Mouse (Mus musculus): ENCODE measurements around the gene Map3k6.

Map3k6 gene

DNA sequence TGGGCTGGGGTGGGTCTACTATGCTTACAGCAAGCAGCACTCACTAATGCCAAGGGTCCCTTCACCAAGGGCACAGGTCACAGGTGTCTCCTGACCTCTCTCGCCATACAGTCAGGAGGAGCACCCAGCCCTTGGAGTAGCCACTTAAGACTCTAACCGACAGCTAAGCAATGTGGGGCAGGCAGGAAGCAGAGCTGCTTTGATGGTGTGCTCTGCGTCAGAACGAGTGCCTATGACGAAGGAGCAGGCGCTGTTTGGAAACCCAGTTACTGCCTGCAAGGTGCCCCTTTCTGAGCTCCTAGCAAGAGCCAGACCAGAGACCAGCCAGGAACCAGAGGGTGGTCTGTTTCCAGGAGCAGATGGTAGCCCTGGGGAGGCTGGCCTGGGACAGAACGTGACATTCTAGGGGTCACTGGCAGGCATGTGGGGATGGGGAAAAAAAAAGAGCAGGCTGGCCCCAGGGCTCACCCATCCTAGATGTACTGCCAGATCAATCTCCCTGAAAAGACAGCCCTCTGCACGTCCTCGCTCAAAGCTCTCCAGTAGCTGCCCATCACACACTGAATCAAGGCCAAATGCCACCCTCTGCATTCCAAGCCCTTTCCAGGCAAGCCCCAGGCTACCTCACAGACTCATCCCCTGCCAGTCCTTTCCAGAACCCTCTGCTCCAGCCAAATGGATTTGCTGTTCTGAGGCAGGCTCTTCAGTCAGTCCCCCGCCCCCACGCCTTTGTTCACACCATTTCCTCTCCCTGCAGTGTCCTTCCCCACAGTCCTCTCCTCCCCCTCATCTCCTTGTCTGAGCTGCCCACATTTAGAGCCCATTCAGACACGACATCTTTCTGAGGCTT lies 58.1 kb downstream of the Map3k6 start:
- in situ Hi-C loops (cut with MboI; ENCODE audit: low pct_unique_long_range_greater_than_20kb in 1 of 2, low sequenced_read_pairs in 2 of 2, unreplicated experiment in 1 of 2): no loop called here

DNA sequence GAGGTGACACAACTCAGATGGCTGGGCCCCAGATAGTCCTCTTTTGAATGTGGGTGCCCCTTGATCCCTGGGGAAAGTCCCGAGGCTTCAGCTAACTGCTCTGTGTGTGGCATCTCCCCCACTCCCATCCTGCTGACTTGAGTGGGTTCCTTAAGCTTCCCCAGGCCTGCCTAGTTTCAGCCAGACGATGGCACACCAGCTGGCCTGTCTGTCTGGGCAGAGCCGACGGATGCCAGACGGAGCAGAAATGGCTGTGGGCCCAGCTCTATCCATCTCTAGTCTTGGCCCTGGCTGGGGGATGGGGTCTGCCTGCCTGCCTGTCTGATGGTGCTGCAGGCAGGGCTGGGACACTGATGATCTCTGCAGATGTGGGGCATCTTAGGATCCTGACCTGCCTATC lies 59.1 kb downstream of the Map3k6 start:
- in situ Hi-C loops (cut with MboI; ENCODE audit: low pct_unique_long_range_greater_than_20kb in 1 of 2, low sequenced_read_pairs in 2 of 2, unreplicated experiment in 1 of 2): loop anchor here (5.0 to 10.0 kb wide), 2 partner anchors 82 to 365 kb away; no protein-coding TSS in a partner anchor

DNA sequence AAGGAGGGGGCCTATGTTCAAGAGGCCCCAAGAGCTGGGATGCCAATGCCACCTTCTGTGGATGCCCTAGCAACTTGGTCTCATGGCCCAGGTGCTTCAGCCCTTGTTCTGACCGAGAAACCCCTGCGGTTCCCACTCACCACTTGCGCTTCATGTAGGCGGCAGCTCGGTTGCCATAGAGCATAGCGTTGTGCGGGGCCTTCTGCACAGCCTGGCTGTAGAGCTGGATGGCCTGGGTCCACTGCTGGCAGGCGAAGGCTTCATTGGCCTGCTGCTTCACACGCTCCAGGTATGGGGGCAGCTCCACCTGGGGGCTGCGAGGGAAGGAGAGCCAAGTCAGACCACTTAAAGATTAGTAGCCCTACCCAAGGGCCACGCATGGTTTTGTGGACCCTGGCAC lies 59.8 kb downstream of the Map3k6 start:
- in situ Hi-C loops (cut with MboI; ENCODE audit: low pct_unique_long_range_greater_than_20kb in 1 of 2, low sequenced_read_pairs in 2 of 2, unreplicated experiment in 1 of 2): loop anchor here (5.0 to 10.0 kb wide), 2 partner anchors 83 to 366 kb away; no protein-coding TSS in a partner anchor

DNA sequence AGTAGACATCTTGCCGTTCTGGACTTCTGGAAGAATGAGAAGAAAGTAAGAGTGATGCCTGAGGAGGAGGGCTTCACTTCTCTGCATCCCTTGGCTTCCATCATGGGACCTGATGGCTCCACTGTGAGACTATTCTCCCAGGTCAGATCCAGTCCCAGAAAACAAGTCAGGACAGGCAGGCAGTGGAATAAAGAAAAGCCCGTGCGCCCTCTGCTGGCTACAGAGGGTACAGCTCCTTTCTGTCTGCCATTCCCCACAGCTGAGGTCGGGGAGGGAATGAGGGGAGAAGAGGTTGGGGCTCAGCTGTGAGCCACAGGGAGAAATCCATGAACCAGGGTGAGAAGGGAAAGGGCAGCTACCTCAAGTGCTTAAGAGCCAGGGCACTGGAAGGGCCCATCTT lies 61.2 kb downstream of the Map3k6 start:
- in situ Hi-C loops (cut with MboI; ENCODE audit: low pct_unique_long_range_greater_than_20kb in 1 of 2, low sequenced_read_pairs in 2 of 2, unreplicated experiment in 1 of 2): loop anchor here (5.0 to 10.0 kb wide), 2 partner anchors 85 to 367 kb away; no protein-coding TSS in a partner anchor

Data from mouse embryonic stem cell (cell line).